Mouse (Mus musculus): ENCODE measurements around the gene Sema3f.

DNA sequence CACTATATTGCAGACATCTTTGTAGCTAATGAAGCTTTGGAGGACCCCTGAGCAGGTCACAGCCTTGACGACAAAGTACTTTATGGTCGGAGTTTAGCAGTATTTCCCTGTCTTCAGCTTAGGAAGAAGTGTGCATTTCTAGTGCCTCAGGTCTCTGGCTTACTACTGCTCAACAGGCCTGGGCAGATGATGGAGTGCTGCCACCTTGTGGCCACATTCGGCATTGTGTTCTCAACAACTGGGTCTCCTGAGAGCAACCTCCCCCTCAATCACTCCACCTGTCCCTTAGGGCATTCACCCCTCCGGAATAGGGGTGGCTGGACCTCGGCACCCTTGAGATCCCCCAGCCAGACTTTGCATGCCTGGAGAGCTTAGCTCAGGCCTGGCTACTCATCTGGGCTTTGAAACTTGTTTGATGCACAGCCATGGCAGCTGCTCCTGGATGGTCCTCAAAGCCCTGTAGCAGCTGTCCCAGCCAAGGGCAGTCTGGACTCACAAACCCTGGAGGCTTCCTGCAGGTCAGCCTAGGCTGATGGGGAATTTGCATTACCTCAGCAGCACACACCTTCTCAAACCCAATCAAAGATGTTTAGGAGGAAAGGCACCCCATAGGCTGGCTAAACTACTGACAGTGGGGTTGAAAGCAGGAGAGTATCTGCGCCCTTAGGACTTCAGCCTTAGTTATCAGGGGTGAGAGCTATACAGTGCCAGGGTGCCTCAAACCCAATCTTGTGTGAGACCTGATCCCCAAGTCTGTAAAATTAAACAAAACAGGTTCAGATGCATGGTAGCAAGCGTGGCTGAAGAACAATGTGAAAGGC, 28.0 kb upstream of the Sema3f start:
- TF ChIP-seq CTCF (IDR thresholded peaks at IDR 0.05; ENCODE audit: control insufficient read depth, insufficient read depth, insufficient replicate concordance, low read depth, low read length) (peak; percentile 92), POLR2A (IDR thresholded peaks at IDR 0.05; ENCODE audit: control insufficient read depth, low read depth, low read length) (peak; percentile 41; the same call in 1 of the 2 replicates)
